Mouse (Mus musculus) lung, embryonic 14.5 days (tissue): Measurements from ENCODE around the gene Chd3. TPM values are rescaled to one million over a fixed set of nuclear protein-coding genes. Genes with fewer than 3 reads are reported as not detected.

Experiments used
- ATAC-seq: fragments of 200-750 bp; cut with Nextera tagmentation; 2 replicates; pipeline ENCODE4 v1.8.0; 2017; ENCODE audit warnings: mild to moderate bottlenecking, moderate TSS enrichment, moderate library complexity; ENCODE audit not compliant: insufficient read depth
- DNase-seq: peaks from one replicate; pipeline ENCODE4 v3.0.0-alpha.2; 2015
- H3K27ac ChIP-seq: fragments of 300-500 bp; sonication (generic); 2 replicates; pipeline ENCODE4 v1.5.1; 2014; ENCODE audit warnings: low read depth, mild to moderate bottlenecking, moderate library complexity
- H3K27me3 ChIP-seq: fragments of 300-500 bp; sonication (generic); 2 replicates; pipeline ENCODE4 v1.6.1; 2014; ENCODE audit warnings: low read length, control low read depth; ENCODE audit not compliant: insufficient read depth
- H3K36me3 ChIP-seq: fragments of 300-500 bp; sonication (generic); 2 replicates; pipeline ENCODE4 v1.6.1; 2014; ENCODE audit warnings: control low read depth; ENCODE audit not compliant: insufficient read depth
- H3K4me1 ChIP-seq: fragments of 300-500 bp; sonication (generic); 2 replicates; pipeline ENCODE4 v1.6.1; 2014; ENCODE audit warnings: antibody characterized with exemption, control low read depth; ENCODE audit not compliant: insufficient read depth
- H3K4me2 ChIP-seq: fragments of 300-500 bp; sonication (generic); 2 replicates; pipeline ENCODE4 v1.6.1; 2014; ENCODE audit warnings: mild to moderate bottlenecking
- H3K4me3 ChIP-seq: fragments of 300-500 bp; sonication (generic); 2 replicates; pipeline ENCODE4 v1.5.1; 2014; ENCODE audit warnings: low read depth, low read length
- H3K9ac ChIP-seq: fragments of 300-500 bp; sonication (generic); 2 replicates; pipeline ENCODE4 v1.6.1; 2014
- H3K9me3 ChIP-seq: fragments of 300-500 bp; sonication (generic); 2 replicates; pipeline ENCODE4 v1.6.1; 2016; ENCODE audit warnings: low read depth, low read length, control low read depth
- CTCF ChIP-seq: IDR thresholded peaks from 2 replicates; pipeline ENCODE4 v1.5.1; 2016; ENCODE audit warnings: antibody characterized with exemption, low read depth
- WGBS: fragments of 180-500 bp; shearing (Covaris S2); extraction: QIAGEN DNeasy Blood & Tissue Kit; methylation state at CpG from one replicate; pipeline ENCODE4 v1.1.7; 2014; 5-methylcytosine and 5-hydroxymethylcytosine counted together
- polyA plus RNA-seq: library from polyadenylated mRNA; unstranded; fragments of >200 nt; fragmentation: Nextera tagmentation; extraction: Ambion mirVana; gene quantifications from 2 replicates; pipeline ENCODE4 v1.2.1, GENCODE M21; 2014

The Chd3 gene
- 57.3 and 59.9 TPM in 2 replicates for polyA plus RNA-seq

GRCm38 (mm10) chr11:69369215-69369989 is at the start of gene Chd3:
Gene Chd3, minus strand, starts transcription at chr11:69369406.
- no peaks in the 10 kb centered on the region for H3K27me3 ChIP-seq

DNA sequence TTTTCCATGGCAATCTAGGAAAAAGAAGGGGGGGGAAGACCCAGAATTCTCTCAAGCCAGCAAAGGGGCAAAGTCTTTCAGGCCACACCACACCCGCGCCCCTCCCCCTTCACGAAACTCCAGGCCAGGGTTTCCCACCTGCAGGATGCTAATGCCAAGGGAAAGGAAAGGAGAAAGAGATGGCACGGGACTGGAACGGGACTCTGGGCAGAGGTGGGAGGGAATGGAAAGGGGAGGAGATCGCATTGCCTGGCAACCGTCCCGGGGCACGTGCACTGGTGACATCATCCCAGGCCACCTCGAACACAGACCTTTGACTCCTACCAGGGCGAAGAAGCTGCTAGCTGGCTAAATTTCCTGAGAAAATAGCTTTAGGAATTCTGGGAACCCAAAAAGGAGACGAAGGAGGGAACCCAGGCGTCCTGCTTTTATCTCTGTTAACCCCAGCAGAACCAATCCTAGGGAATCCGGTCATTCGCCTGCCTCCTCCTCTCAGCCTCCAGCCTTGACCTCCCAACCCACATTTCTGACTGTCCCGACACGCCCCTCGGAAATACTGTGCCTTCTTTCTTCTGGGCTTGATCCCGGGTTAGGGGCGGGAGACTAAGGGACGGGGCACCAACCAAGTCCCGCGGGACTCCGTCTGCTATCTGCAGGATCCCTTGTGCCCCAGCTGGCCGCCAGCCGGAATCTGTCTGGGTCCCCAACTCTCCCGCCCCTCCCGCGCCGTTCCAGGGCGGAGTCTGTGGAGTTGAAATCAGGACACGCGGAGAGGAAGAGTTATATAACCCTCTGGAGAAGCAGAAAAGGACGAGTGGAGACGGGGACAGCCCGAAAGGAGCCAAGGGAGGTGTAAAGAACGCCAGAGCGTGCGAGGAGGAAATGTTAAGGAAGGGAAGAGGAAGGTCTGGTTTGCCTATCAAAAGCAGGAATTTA is 48.5 kb upstream of the Chd3 start:
- WGBS, result under 1% methylated on average over 39 of the region's 39 CpGs
- peaks cover 17% of the 10 kb centered on the region for H3K27me3 ChIP-seq
- TF ChIP-seq CTCF, result no peak

More at GRCm38 (mm10) chr11:69369215-69369989, at the start of gene Chd3:
- ATAC-seq (no peak), DNase-seq (peak; percentile 51)
- peaks cover 38% of the 10 kb centered on the region for H3K4me1 ChIP-seq
- peak within 1 kb of the TSS; percentile 99 for H3K9ac ChIP-seq
- 3% methylated on average over 17 of the region's 34 CpGs for WGBS
- peaks cover 19% of the 10 kb centered on the region for H3K36me3 ChIP-seq
- H3K4me3 ChIP-seq, result peak within 1 kb of the TSS; percentile 95
- H3K27ac ChIP-seq, result peak within 1 kb of the TSS; percentile 100
- H3K4me2 ChIP-seq, result peak within 1 kb of the TSS; percentile 97
- no peak for TF ChIP-seq CTCF
- no peaks in the 10 kb centered on the region for H3K9me3 ChIP-seq

DNA sequence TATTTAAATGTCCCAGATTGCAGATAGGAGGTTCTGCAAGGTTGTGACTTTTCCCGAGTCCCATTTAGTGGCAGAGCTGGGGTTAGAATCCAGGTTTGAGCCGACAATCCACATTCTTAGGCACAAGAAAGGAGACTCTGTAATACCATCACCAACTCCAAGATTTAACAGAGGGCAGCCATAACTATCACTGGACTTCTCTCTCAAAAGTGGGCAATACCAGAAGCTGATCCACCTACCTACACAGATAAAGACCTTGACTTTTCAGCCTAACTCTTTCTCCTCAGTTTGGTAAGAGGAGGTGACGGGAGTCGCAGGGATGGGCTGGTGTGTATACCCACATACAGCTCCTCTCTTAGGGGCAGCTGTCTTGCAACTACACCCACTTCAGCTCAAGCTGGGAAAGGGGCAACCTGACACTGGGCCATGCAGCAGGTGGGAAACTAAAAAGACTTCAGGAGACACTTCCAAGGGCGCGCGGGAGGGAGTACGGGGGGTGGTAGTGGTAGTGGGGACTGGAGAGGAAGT is 47.8 kb upstream of the Chd3 start:
- Histone ChIP-seq H3K9ac (peak overlapping the region; percentile 10), H3K4me2 (peak overlapping the region; percentile 97), H3K27ac (peak overlapping the region; percentile 99), H3K4me1 (peaks cover 29% of the 10 kb centered on the region), H3K9me3 (no peaks in the 10 kb centered on the region), H3K27me3 (peaks cover 11% of the 10 kb centered on the region), H3K36me3 (peaks cover 14% of the 10 kb centered on the region), H3K4me3 (peak overlapping the region; percentile 71)
- TF ChIP-seq CTCF, result no peak
- ATAC-seq (no peak), DNase-seq (no peak)
- WGBS, result 8% methylated on average over 8 of the region's 8 CpGs

More for the DNA sequence above, 48.5 kb upstream of the Chd3 start:
- ATAC-seq, result peak; percentile 39
- H3K4me2 ChIP-seq, result peak overlapping the region; percentile 97
- no peaks in the 10 kb centered on the region for H3K9me3 ChIP-seq
- peak overlapping the region; percentile 71 for H3K4me3 ChIP-seq
- peaks cover 22% of the 10 kb centered on the region; the same call in 1 of the 2 replicates for H3K4me1 ChIP-seq
- H3K36me3 ChIP-seq, result peaks cover 7% of the 10 kb centered on the region
- peak overlapping the region; percentile 99 for H3K27ac ChIP-seq
- peak; percentile 96 for DNase-seq
- peak overlapping the region; percentile 68 for H3K9ac ChIP-seq

GRCm38 (mm10) chr11:69416509-69416908 is 47.3 kb upstream of the Chd3 start:
- H3K4me2 ChIP-seq, result peak overlapping the region; percentile 97
- peaks cover 7% of the 10 kb centered on the region for H3K27me3 ChIP-seq
- WGBS, result 0% methylated on average over 4 of the region's 4 CpGs
- H3K36me3 ChIP-seq, result peaks cover 16% of the 10 kb centered on the region
- H3K9me3 ChIP-seq, result no peaks in the 10 kb centered on the region
- peak overlapping the region; percentile 71 for H3K4me3 ChIP-seq
- peak overlapping the region; percentile 99 for H3K27ac ChIP-seq
- no peak for TF ChIP-seq CTCF
- peak overlapping the region; percentile 43 for H3K9ac ChIP-seq
- peaks cover 30% of the 10 kb centered on the region for H3K4me1 ChIP-seq
- DNase-seq (no peak), ATAC-seq (no peak)

DNA sequence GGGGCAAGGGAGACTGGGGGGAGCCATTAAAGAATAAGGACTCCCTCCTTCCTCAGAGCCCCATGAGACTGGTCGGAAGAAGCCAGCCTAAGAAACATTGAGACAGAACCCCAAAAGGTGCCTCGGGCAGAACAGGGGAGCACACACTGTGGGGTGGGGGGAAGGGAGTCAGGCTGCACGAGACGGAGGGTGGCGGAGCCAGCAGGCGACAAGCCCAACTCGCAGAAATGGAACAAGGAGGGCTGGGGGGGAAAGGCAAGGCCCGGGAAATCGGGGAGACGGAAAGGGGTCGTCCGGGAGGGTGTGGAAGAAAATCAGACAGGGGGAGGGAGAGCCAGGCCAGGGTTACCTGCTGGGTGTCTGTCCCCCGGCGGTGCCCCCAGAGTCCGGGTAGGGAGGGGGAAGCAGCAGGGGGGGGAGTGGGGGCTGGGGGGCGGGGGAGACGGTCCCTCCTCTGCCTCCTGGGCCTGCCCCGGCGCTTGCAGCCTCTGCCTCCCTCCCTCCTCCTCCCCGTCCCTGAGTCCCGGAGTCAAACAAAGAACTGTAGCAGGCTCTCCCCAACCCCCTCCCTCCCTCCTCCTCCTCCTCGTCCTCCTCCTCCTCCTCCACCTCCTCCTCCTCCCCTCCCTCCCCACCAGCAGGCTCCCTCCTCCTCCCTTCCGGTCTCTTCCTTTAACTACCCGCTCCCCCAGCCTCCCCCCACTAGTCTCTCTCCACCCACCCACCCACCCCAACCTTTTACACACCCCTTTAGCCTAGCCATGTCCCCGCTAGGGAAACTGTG is 46.7 kb upstream of the Chd3 start:
- TF ChIP-seq CTCF, result no peak
- H3K27me3 ChIP-seq, result 0 out of 2 replicates have a peak, but pooled peaks cover under 1% of the 10 kb centered on the region
- H3K36me3 ChIP-seq, result peaks cover 16% of the 10 kb centered on the region
- no peak for ATAC-seq
- peak overlapping the region; percentile 93 for H3K9ac ChIP-seq
- peak overlapping the region; percentile 97 for H3K4me2 ChIP-seq
- WGBS, result under 1% methylated on average over 17 of the region's 25 CpGs
- peak; percentile 72 for DNase-seq
- H3K4me1 ChIP-seq, result peaks cover 30% of the 10 kb centered on the region
- H3K9me3 ChIP-seq, result no peaks in the 10 kb centered on the region
- peak overlapping the region; percentile 99 for H3K27ac ChIP-seq
- peak overlapping the region; percentile 71 for H3K4me3 ChIP-seq

GRCm38 (mm10) chr11:69415327-69415667 is 46.1 kb upstream of the Chd3 start:
- peak overlapping the region; percentile 97 for H3K4me2 ChIP-seq
- ATAC-seq (no peak), DNase-seq (peak; percentile 62)
- H3K4me1 ChIP-seq, result peaks cover 30% of the 10 kb centered on the region
- H3K36me3 ChIP-seq, result peaks cover 16% of the 10 kb centered on the region
- peak; percentile 33 for TF ChIP-seq CTCF
- H3K4me3 ChIP-seq, result peak overlapping the region; percentile 71
- no peaks in the 10 kb centered on the region for H3K27me3 ChIP-seq
- H3K9me3 ChIP-seq, result no peaks in the 10 kb centered on the region
- WGBS, result 2% methylated on average over 3 of the region's 3 CpGs
- peak overlapping the region; percentile 99 for H3K27ac ChIP-seq
- H3K9ac ChIP-seq, result peak overlapping the region; percentile 93
